Mouse (Mus musculus) midbrain, embryonic 15.5 days (tissue): ENCODE data around the gene Ppp1r13l. TPM values are rescaled to one million over a fixed set of nuclear protein-coding genes. Genes with fewer than 3 reads are reported as not detected.
A peak's percentile ranks its signal among the peaks of the same experiment; 100 is the strongest.

ENCODE experiments used
- ATAC-seq: fragments of 200-750 bp; cut with Nextera tagmentation; replicated peaks from 2 replicates; pipeline ENCODE4 v1.8.0; 2017; ENCODE audit warnings: moderate TSS enrichment
- H3K27ac ChIP-seq: fragments of 300-500 bp; sonication (generic); 2 replicates; pipeline ENCODE4 v1.5.1; 2015; ENCODE audit warnings: mild to moderate bottlenecking, inconsistent platforms
- H3K27me3 ChIP-seq: fragments of 300-500 bp; sonication (generic); replicated peaks from 2 replicates; pipeline ENCODE4 v1.6.1; 2015; ENCODE audit warnings: inconsistent platforms
- H3K36me3 ChIP-seq: fragments of 300-500 bp; sonication (generic); replicated peaks from 2 replicates; pipeline ENCODE4 v1.6.1; 2015; ENCODE audit warnings: inconsistent platforms
- H3K4me1 ChIP-seq: fragments of 300-500 bp; sonication (generic); 2 replicates; pipeline ENCODE4 v1.6.1; 2015; ENCODE audit warnings: inconsistent platforms
- H3K4me2 ChIP-seq: fragments of 300-500 bp; sonication (generic); 2 replicates; pipeline ENCODE4 v1.6.1; 2015; ENCODE audit warnings: inconsistent platforms, mild to moderate bottlenecking, moderate library complexity
- H3K4me3 ChIP-seq: fragments of 300-500 bp; sonication (generic); 2 replicates; pipeline ENCODE4 v1.5.1; 2015; ENCODE audit warnings: mild to moderate bottlenecking, inconsistent platforms
- H3K9ac ChIP-seq: fragments of 300-500 bp; sonication (generic); 2 replicates; pipeline ENCODE4 v1.6.1; 2015; ENCODE audit warnings: mild to moderate bottlenecking, inconsistent platforms
- H3K9me3 ChIP-seq: fragments of 300-500 bp; sonication (generic); 2 replicates; pipeline ENCODE4 v1.6.1; 2016; ENCODE audit warnings: inconsistent platforms
- WGBS: fragments of 180-500 bp; shearing (Covaris S2); methylation state at CpG from one replicate; pipeline ENCODE4 v1.1.7; 2015; ENCODE audit warnings: mixed read lengths; 5-methylcytosine and 5-hydroxymethylcytosine counted together
- polyA plus RNA-seq: library from polyadenylated mRNA; unstranded; fragments of >200 nt; fragmentation: Nextera tagmentation; extraction: Ambion mirVana; gene quantifications from 2 replicates; pipeline ENCODE4 v1.2.1, GENCODE M21; 2015

Gene Ppp1r13l
- 2.1 and 2.5 TPM in 2 replicates for polyA plus RNA-seq

- H3K27ac ChIP-seq, result peak within 1 kb of the TSS; percentile 67
- peak; percentile 87 for ATAC-seq
- H3K4me3 ChIP-seq, result peak within 1 kb of the TSS; percentile 74
- H3K27me3 ChIP-seq, result peaks cover 5% of the 10 kb centered on the region; the same call in 1 of the 2 replicates
- H3K4me2 ChIP-seq, result peak within 1 kb of the TSS; percentile 96
- H3K9me3 ChIP-seq, result no peaks in the 10 kb centered on the region
- H3K36me3 ChIP-seq, result peaks cover 9% of the 10 kb centered on the region; the same call in 1 of the 2 replicates
- under 1% methylated on average over 31 of the region's 31 CpGs for WGBS
- H3K4me1 ChIP-seq, result peaks cover 34% of the 10 kb centered on the region
- peak within 1 kb of the TSS; percentile 60 for H3K9ac ChIP-seq
Measured at GRCm38 (mm10) chr7:19359299-19359891, at the start of gene Ppp1r13l, which contains the start of gene Cd3eap. Gene Ppp1r13l (plus strand): TSS chr7:19359749. Gene Cd3eap (minus strand): TSS chr7:19359483.

DNA sequence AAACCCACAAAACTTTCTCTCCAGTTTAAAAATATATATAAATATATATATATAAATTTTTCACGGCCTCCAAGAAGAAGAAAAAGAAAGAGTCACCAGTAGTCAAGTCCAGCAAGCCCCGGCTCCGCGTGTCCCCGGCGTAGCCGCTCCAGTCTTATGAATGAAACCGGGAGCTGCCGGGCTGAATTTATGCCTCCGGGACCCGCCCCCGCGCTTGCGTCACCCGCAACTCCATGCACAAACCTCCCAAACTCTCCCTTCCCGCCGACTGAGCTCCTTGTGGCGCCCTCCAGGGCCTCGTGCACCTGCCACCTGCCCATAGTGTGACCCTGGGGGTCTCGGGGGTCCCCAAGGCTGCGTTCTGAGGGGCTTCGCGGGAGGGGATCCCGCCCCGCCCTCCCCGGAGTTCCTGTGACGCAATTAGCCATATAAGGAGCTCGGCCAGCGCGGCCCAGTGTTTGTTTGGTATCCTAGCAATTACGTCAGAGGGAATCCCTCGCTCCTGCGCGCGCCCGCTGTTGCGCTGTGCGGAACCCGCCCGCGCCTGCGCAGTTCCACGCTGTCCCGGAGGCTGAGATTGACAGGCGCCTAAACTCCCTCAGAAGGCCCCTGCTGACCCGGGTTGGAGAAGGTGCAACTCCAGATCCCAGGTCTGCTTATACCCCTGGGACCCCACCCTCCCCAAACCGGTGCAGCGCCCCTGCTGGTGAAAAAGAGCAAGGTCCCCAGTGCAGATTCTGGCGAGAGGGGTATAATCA lies 49.5 kb upstream of the Ppp1r13l start, which contains the start of gene Fosb:
Gene Fosb, minus strand, starts transcription at position 168 of the 758 bp plus-strand sequence.
- H3K9ac ChIP-seq, result peak within 1 kb of the TSS; percentile 31
- H3K36me3 ChIP-seq, result no peaks in the 10 kb centered on the region
- H3K4me1 ChIP-seq, result peaks cover 28% of the 10 kb centered on the region
- ATAC-seq, result peak; percentile 85
- WGBS, result under 1% methylated on average over 49 of the region's 49 CpGs
- peak within 1 kb of the TSS; percentile 55 for H3K4me3 ChIP-seq
- H3K27me3 ChIP-seq, result peaks cover 46% of the 10 kb centered on the region
- H3K27ac ChIP-seq, result peak within 1 kb of the TSS; percentile 68
- H3K9me3 ChIP-seq, result no peaks in the 10 kb centered on the region
- peak within 1 kb of the TSS; percentile 78 for H3K4me2 ChIP-seq

DNA sequence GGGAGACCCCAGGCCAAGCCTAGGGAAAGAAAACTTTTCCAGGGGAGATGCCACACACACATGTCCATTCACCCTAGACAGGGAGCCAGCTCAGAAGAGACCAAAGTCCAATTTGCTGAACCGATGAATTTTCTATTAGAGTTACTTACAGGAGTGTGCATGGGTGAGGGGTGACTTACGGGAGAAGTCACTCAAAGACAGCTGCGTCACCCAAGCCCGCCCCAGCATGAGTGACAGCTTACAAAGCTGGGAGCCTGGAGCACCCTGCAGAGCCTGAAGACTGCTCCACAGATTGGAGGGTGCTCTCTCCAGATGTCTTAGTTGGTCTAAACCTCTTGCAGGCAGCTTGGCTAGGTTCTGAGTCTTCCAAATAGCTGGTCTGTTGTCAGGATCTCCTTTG lies 47.6 kb upstream of the Ppp1r13l start:
- no peak for ATAC-seq
- no peaks in the 10 kb centered on the region for H3K36me3 ChIP-seq
- H3K4me3 ChIP-seq, result no peak overlapping the region
- H3K4me2 ChIP-seq, result no peak overlapping the region
- H3K27ac ChIP-seq, result no peak overlapping the region
- 35% methylated on average over 4 of the region's 4 CpGs for WGBS
- H3K9me3 ChIP-seq, result no peaks in the 10 kb centered on the region
- H3K27me3 ChIP-seq, result peaks cover 26% of the 10 kb centered on the region
- no peak overlapping the region for H3K9ac ChIP-seq
- H3K4me1 ChIP-seq, result peaks cover 25% of the 10 kb centered on the region

DNA sequence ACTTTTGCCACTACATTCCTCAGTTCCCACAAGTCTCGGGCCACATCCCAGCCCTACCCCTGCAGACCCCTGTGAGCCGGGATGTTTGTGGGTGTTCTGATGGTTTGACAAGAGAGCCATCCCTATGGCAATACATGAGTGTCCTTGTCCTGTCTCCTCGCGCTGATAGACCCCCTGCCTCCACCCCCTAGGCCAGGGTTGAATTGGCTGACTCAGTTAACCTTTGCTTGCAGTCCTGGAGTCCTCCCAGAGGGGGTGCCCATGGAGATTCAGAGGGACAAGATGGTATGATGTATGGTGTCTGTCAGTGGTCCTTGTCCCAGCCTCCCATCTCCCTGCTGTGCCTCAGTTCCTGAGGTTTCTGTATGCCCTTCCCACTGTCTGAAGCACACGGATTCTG lies 45.5 kb upstream of the Ppp1r13l start:
- no peak overlapping the region for H3K4me2 ChIP-seq
- no peak for ATAC-seq
- no peak overlapping the region for H3K9ac ChIP-seq
- WGBS, result 52% methylated on average over 5 of the region's 5 CpGs
- no peak overlapping the region for H3K27ac ChIP-seq
- peaks cover 14% of the 10 kb centered on the region for H3K4me1 ChIP-seq
- H3K27me3 ChIP-seq, result peaks cover 21% of the 10 kb centered on the region
- no peak overlapping the region for H3K4me3 ChIP-seq
- no peaks in the 10 kb centered on the region for H3K36me3 ChIP-seq
- H3K9me3 ChIP-seq, result no peaks in the 10 kb centered on the region

DNA sequence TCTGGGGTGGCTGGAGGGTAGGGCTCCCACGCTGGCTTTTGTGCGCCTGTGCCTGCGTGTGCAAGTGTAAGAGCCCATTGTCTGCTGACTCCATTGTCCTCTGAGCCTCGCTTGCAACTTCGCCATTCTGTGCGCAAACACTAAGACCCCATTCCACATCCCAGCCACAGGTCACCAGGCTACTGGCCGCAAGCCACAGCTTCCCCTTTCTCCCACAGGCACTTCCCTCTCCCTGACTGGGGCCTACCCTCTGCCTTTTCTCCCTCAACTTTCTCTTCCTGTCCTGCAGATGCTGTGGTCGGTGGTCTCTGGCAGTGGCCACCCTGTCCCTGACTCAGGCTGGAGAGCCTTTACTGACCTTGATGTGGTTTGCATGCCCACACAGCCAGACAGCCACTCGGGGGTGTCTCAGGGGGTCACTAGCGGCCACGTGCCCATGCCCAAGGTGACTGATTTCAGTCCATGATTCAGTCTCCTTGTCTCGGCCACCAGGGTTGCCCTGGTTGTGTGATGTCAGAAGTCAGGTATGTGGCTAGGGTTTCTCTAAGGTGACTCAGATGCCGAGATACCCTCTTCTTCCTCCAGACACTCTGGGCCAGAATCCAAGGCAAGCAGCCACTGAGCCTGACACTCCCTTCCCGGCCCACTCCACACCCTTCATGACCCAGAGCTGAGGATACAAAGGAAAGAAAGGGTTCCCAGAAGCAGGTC lies 42.9 kb upstream of the Ppp1r13l start:
- H3K4me1 ChIP-seq, result peaks cover 13% of the 10 kb centered on the region
- H3K36me3 ChIP-seq, result no peaks in the 10 kb centered on the region
- no peak for ATAC-seq
- no peak overlapping the region for H3K4me2 ChIP-seq
- H3K4me3 ChIP-seq, result no peak overlapping the region
- WGBS, result 42% methylated on average over 14 of the region's 14 CpGs
- H3K27ac ChIP-seq, result no peak overlapping the region
- H3K9ac ChIP-seq, result no peak overlapping the region
- H3K9me3 ChIP-seq, result no peaks in the 10 kb centered on the region
- peaks cover 15% of the 10 kb centered on the region for H3K27me3 ChIP-seq

- H3K4me2 ChIP-seq, result no peak overlapping the region
- ATAC-seq, result no peak
- H3K27me3 ChIP-seq, result peaks cover 5% of the 10 kb centered on the region; the same call in 1 of the 2 replicates
- WGBS, result 80% methylated on average over 2 of the region's 2 CpGs
- H3K4me3 ChIP-seq, result no peak overlapping the region
- H3K27ac ChIP-seq, result no peak overlapping the region
- H3K4me1 ChIP-seq, result peaks cover 13% of the 10 kb centered on the region
- no peak overlapping the region for H3K9ac ChIP-seq
- H3K36me3 ChIP-seq, result no peaks in the 10 kb centered on the region
- H3K9me3 ChIP-seq, result no peaks in the 10 kb centered on the region
Measured at GRCm38 (mm10) chr7:19318201-19318600, 41.3 kb upstream of the Ppp1r13l start.

DNA sequence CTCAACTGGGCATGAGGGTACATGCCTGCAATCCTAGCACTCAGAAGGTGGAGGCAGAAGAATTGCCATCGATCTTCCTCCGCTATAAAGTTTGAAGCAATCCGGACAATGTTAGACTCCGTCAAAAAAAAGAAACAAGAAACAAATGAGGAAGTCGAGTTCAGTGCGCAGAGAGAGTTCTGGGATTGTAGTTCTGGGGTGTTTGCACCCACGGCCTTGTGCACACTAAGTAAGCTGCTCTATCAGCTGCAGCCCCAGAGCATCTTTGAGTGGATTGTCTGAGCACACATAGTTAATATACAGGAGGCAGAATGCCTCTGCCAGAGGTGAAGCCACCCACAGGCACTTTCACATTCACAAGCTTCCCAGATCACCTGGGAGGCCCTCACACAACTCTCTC lies 40.9 kb upstream of the Ppp1r13l start:
- ATAC-seq, result no peak
- Histone ChIP-seq H3K27me3 (peaks cover 3% of the 10 kb centered on the region; the same call in 1 of the 2 replicates), H3K4me2 (no peak overlapping the region), H3K9me3 (no peaks in the 10 kb centered on the region), H3K36me3 (no peaks in the 10 kb centered on the region), H3K4me1 (peaks cover 13% of the 10 kb centered on the region), H3K27ac (no peak overlapping the region), H3K4me3 (no peak overlapping the region), H3K9ac (no peak overlapping the region)
- WGBS, result 83% methylated on average over 7 of the region's 7 CpGs

GRCm38 (mm10) chr7:19319458-19319857 lies 40.1 kb upstream of the Ppp1r13l start:
- Histone ChIP-seq H3K4me2 (peak overlapping the region; percentile 81), H3K27me3 (peaks cover under 1% of the 10 kb centered on the region; the same call in 1 of the 2 replicates), H3K9ac (peak overlapping the region; percentile 37), H3K36me3 (no peaks in the 10 kb centered on the region), H3K27ac (peak overlapping the region; percentile 64), H3K4me3 (peak overlapping the region; percentile 50), H3K9me3 (no peaks in the 10 kb centered on the region), H3K4me1 (peaks cover 13% of the 10 kb centered on the region)
- 14% methylated on average over 9 of the region's 9 CpGs for WGBS
- peak; percentile 85 for ATAC-seq

GRCm38 (mm10) chr7:19319906-19320305 lies 39.6 kb upstream of the Ppp1r13l start:
- WGBS, result under 1% methylated on average over 41 of the region's 41 CpGs
- peak overlapping the region; percentile 81 for H3K4me2 ChIP-seq
- H3K9ac ChIP-seq, result peak overlapping the region; percentile 37
- no peaks in the 10 kb centered on the region for H3K36me3 ChIP-seq
- H3K4me1 ChIP-seq, result peaks cover 13% of the 10 kb centered on the region
- H3K9me3 ChIP-seq, result no peaks in the 10 kb centered on the region
- peak; percentile 95 for ATAC-seq
- peak overlapping the region; percentile 64 for H3K27ac ChIP-seq
- H3K27me3 ChIP-seq, result no peaks in the 10 kb centered on the region; the same call in 1 of the 2 replicates
- H3K4me3 ChIP-seq, result peak overlapping the region; percentile 50

GRCm38 (mm10) chr7:19320637-19321036 lies 38.9 kb upstream of the Ppp1r13l start:
- Histone ChIP-seq H3K4me3 (peak overlapping the region; percentile 50; the same call in 1 of the 2 replicates), H3K4me1 (peaks cover 13% of the 10 kb centered on the region), H3K9ac (peak overlapping the region; percentile 12; the same call in 1 of the 2 replicates), H3K4me2 (peak overlapping the region; percentile 81), H3K36me3 (no peaks in the 10 kb centered on the region), H3K27me3 (no peaks in the 10 kb centered on the region; the same call in 1 of the 2 replicates), H3K9me3 (no peaks in the 10 kb centered on the region), H3K27ac (no peak overlapping the region)
- WGBS, result 52% methylated on average over 7 of the region's 7 CpGs
- ATAC-seq, result no peak

- H3K9ac ChIP-seq, result no peak overlapping the region
- H3K4me1 ChIP-seq, result peaks cover 16% of the 10 kb centered on the region
- no peaks in the 10 kb centered on the region; the same call in 1 of the 2 replicates for H3K27me3 ChIP-seq
- no peaks in the 10 kb centered on the region for H3K9me3 ChIP-seq
- H3K4me2 ChIP-seq, result no peak overlapping the region
- H3K27ac ChIP-seq, result no peak overlapping the region
- no peaks in the 10 kb centered on the region for H3K36me3 ChIP-seq
- no peak for ATAC-seq
- no peak overlapping the region for H3K4me3 ChIP-seq
- whole genome bisulfite sequencing, result 70% methylated on average over 5 of the region's 5 CpGs
Measured at GRCm38 (mm10) chr7:19321464-19321863, 38.1 kb upstream of the Ppp1r13l start.

DNA sequence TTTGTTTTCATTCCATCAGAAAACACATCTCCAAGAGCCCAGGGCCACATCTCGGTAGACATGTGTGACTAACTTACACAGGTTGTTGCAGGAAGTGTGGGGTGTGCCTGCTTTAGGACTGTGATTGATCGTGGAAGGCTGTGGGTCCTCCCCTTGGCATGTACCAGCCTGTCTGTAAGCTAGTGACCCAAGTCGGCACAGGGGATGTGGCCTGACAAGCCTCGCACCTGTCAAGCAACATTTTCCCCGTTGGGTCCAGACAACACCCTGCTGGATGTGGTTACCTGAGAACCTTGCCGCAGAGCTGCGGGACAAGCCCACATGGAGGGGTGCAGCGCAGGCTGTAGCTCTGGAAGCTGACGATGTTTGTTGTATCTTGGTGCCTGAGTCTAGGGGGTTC lies 37.1 kb upstream of the Ppp1r13l start:
- ATAC-seq, result no peak
- Histone ChIP-seq H3K9ac (no peak overlapping the region), H3K36me3 (no peaks in the 10 kb centered on the region), H3K9me3 (no peaks in the 10 kb centered on the region), H3K4me3 (no peak overlapping the region), H3K27ac (no peak overlapping the region), H3K4me2 (no peak overlapping the region), H3K27me3 (no peaks in the 10 kb centered on the region; the same call in 1 of the 2 replicates), H3K4me1 (peaks cover 26% of the 10 kb centered on the region)
- 61% methylated on average over 9 of the region's 9 CpGs for WGBS
